Mouse (Mus musculus) embryo, embryonic 11 days (tissue): Measurements from ENCODE around the gene Fyttd1.
A peak's percentile ranks its signal among the peaks of the same experiment; 100 is the strongest.
"Not testable (repeated sequence)": the region's sequence is repeated elsewhere in the genome, so short reads cannot be mapped to it uniquely, and the experiment has no call there.

Experiments
- DNase-seq: peaks from one replicate; pipeline ENCODE4 v3.0.0-alpha.2; 2015

Gene Fyttd1

DNA sequence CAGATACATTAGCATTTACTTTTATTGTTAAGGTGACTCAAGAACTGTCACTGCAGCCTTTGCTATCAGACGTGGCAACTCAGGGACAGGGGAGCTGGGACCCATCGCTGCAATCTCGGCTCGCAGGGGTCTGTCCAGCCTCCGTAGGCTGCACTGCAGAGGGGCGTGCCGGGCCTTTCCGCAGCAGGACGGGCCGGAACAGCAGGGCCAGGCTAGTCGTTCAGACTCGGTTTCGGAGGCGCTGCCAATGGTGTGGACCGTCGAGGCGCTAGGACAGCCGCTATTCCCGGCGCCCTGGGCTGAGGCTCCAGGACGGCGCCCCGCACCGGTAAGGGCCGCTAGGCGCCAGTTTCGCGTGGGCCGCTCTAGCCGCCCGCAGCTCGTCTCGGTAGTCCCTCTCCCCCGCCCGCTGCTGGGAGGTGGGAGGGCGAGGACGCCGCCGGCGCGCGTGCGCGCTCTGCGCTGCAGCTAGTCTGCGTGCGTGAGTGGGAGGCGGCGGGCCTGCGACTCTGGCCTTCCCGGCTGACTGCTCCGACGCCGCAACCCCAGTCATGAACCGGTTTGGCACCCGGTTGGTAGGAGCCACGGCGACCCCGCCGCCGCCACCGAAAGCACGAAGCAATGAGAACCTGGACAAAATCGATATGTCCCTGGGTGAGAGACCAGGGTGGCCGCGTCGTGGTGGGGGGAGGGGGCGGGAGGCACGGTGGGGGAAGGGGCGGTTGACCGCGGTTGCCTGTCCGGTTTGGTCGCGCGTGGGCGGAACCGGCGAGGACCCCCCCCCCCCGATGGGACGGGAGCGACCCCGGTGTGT is at the start of gene Fyttd1, which contains the start of gene Rubcn:
Fyttd1 (plus strand) TSS at position 158 of the 814 bp plus-strand sequence.
Rubcn (minus strand) TSS at position 424 of the 814 bp plus-strand sequence.
- DNase-seq, result peak; percentile 97

DNA sequence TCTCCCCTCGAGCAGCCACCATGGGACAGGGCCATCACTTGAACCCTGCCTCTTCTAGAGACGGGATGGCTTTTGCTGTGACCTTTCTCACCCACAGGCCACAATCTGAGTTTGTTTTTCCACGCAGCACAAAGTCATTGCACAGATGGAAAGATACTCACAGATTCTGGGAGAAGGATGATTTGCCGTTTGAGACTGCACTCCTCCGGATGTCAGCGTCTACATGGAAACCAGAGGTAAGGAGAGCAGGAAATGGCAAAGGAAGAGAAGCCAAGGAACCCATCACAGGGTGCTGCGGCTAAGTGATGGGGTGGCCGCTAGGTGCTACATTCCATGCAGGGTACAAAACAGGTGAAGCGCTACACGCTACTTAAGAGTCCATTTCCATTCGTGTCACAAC is 48.2 kb upstream of the Fyttd1 start:
- DNase-seq, result no peak

DNA sequence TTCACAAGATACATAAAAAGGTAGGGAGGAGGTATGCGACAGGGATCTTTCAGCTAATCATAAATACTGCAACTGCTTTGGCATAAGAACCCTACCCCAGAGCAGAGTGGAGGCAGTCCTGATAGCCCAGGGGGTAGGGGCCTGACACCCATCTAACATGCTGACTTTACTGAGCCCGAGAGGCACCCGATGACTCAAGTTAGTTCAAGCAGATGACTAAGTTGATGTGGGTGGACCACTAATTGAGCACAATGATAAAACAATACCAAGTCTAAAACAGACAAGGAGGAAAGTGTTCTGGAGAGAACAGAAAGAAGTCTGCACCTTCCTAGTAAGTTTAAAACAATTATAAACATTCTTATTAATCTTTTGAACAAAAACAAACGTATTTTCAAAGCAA is 45.8 kb upstream of the Fyttd1 start:
- DNase-seq, result no peak

DNA sequence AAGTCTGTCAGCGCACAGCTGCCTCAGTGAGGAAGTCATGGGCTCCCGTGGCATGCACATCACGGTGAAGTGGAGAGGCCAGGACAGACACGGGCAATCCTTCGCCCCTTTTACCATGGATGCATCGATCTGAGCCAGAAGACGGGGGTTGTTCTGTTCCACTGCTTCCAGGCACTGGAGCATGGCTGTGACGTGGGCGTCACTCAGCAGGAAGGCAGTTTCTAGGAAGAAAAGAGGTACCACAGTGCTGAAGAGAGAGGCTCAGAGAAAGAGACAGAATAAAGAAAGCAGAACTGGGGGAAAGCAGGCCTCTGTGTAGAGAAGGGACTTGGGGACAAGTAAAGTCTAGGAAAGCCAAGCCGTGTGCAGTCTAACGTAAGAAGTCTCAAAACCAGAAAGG is 30.2 kb upstream of the Fyttd1 start:
- no peak for DNase-seq

DNA sequence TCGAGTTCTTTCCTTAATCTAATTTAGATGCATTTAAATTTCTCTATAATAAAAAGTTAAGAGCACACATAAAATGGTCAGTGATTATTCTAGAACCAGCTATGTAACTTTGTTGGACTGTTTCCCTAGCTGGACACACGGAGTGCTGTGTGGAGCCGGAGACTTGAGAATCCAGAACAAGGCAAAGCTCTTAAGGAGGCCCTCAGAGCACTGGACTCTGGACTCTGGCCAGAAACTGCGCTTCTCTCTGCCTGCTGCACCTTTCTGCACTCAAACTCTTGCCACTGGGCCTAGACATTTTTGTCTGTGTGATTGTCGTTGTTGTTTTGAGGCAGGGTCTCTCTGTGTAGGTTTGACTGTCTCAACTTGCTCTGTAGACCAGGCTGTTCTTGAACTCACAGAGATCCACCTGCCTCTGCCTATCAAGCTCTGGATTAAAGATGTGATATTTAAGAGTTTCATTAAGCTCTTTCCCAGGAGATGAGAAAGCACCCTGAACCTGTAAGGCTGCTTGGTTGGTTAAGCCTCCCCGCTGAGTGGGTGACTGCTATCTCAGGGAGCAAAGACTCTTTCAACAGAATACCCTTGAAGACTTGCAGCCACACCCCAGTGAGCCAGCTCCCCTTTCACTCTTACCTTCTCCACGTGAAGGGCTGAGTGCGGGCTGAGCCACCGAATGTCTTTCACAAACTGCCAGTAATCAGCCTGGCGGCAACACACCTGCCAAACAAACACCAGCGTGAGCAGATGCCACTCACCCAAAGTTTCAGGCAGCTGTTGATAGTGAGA is 28.1 kb upstream of the Fyttd1 start:
- no peak for DNase-seq

DNA sequence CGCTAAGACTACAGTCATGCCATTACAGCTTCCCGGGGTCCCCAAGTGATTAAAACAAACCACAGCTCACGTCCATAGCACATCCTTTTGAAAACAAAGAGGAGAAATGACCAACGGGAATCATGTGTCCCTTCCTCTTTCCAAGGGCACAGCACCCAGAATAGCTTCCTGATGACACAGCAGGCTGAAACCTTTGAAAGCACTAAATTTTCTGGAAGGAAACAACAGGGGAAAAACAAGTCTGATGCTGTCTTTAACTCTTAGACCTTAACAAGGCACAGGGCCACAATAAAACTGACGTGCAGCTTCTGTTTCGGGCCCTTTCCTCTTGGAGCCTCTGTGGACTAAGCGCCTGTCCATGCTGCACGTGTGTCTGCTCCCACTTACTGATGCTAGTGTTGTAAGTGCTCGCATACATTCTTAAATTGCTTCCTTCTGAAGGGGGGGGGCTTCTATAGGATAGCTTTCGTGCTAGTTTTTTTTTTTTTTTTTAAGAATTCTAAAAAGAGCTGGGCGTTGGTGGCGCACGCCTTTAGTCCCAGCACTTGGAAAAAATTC is 23.7 kb upstream of the Fyttd1 start:
- no peak for DNase-seq

DNA sequence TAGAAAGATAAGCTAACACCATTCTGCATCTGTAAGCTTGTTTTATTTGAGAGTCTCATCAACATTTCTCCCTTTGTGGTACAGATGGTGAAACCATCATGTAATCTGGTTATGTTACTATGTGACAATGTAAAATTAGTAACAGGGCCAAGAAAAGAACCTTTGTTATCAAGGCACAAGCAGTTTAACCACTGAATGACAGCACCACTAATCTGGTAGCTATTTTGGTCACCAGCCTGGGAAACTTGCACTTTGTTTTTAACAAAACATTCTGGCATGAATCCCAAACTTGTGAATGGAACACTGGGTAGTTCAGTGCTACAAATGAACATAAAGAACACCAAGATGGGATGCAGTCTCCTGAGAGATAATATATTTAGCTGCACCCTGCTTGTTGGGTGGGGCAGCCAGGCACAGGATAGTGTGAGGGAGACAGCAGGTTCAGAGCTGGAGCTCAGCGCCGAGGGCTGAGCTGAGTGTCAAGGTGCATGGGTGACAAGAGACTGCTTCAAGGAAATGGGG is 23.2 kb upstream of the Fyttd1 start:
- no peak for DNase-seq

DNA sequence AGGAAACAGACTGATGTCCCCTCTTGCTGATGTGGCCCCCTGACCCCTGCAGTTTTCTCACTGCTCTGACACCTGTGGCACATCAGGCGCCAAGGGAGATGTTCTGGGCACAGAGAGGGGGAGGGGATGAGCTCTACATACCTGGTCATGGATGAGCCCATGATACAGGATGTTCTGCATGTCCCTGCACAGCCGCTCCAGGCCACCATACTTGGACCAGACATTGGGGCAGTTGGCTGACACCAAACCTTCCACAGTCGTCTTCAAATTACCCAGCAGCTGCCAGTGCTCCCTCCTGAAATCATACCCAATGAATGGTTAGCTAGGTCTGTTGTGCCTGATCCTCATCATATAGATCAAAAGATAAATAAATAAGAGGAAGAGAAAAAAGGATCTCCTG is 20.5 kb upstream of the Fyttd1 start:
- no peak for DNase-seq

DNA sequence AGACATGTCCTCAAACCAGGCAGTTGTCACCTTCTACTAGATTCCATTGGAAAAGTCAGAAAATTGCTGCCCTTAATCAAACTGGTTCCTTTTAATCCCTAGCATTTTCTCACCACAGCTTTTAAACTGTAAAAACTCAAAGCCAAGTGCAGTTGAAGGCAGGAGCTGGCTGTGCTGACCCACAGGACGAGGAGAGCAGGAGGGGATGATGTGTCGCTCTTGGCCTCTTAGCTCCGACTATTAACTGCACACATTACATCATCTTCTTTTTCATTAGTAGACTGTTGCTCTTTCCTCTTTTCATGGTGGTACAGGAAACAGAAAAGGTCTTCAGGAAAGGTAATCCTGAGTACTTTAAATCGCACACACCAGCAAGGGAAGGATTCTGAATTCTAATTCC is 18.9 kb upstream of the Fyttd1 start:
- no peak for DNase-seq

DNA sequence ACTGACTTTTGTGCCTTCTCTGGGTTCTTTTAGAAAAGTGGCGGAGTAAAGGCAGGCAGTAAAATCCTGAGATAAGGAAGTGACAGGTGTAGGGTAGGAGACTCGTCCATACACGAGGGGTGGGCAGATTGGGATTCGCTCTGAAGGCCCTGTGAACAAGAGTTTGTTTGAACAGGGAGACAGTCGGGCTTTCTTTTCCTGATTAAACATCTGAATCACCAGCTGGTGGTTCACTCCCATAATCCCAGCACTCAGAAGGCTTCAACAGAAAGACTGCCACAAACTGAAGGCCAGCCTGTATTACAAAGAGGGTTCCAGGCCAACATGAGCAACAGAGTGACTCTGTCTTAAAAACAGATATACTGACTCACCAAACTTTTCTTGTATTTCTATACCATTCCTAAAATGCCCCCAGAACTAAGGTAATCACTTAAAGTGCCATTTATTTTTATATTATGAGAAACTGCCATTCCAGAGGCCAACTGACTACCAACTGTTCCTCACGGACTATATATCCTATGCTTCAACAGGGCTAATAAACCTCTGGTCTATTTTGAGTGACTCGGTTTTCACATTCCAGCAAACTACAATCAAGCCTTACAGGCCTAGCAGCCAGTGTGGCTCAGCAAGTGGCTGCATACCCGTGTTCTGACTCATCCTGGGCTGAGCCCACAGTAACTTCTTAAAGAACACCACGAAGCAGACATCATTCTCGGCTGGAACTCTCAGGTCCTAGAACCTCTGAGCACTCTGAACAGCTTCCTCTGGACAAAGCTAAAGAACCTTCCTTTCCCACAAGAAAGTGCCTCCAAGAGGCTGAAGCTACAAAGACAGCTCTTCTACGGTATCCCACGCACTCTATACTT is 18.3 kb upstream of the Fyttd1 start:
- DNase-seq, result no peak

DNA sequence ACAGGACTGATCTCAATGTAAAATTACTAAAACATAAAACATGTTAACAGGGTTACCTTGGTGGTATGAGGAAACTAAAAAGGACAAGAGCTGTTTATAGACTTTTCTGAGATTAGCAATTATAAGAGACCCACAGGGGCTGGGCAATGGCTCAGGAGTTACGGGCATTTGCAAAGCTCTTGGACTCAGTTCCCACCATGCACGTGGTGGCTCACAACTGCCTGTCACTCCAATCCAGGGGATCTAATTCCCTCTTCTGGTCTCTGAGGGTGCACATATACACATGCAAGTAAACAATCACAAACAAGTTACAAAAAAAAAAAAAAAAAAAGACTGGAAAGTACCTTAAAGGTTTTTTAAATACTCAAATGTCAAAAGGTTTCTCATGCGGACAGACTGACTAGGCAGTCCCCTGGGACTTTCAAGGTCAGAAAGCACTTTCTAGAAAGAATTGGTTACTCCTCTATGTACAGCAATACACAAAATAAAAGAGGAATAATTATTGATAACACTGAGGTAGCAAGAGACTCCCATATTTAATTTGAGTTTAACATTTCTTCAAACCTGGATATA is 15.4 kb upstream of the Fyttd1 start:
- no peak for DNase-seq

DNA sequence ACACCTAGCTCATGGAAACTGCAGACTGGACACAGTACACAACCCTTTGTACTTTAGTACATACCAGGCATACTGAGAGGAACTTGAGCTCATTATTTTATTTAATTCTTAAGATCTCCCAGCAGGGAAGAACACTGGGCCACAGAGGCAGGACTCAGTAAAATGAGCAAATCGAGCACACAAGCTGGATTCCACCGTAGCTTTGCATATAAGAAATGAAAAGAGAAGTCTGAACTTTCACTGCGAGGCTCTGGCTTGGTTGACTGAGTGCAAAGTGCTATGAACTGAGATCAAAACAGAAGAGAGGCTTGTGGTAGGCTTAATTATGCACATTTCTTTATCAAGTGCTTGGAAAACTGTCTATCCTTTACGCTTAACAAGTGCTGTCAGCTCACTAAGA is 11.9 kb upstream of the Fyttd1 start:
- DNase-seq, result no peak

DNA sequence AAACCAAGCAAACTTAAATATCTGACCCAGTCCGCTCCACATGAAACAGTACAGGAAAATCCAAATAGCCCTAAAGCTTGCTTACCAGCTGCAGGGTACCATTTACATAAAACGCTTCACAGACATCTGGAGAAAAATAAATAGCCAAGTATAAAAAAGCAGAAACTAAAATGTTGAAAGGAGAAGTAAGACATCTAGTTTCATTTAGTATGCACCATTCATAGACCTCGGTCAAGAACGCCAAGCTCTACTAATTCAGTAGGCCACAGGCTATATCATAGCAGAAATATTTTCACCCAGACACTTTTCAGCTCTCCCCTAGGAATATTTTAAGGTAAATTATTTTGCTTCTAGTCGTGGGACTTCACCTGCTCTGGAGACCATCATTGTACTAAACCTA is 10.6 kb upstream of the Fyttd1 start:
- no peak for DNase-seq

DNA sequence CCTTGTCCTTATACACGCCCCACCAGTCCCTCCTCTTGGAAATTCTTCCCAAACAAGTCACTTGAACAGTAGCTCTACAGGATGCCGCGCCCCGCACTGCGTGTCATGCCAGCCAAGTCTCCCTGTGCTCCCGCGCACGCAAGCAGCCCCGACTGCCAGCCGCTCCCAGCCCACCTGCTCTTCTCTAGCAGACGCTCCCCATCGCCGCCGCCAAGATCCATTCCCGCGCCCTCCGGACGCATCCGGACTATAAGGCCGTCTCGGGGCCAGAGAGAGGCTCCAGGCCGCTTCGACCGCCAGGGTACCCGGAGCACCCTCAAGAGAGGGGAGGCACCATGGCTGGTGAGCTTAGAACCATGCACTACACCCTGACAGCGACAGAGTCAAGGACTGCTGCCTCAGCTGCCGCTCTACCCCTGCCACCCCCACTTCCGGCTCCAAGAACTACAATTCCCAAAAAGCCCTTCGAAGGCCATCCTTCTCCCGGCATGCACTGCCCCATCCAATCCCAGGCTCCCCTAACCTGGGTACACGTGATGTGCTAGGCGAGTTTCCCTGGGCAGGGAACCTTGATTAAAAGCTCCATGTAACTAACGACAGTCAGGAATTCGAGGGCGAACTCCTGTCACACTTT is 9.3 kb upstream of the Fyttd1 start:
- DNase-seq, result peak; percentile 93

DNA sequence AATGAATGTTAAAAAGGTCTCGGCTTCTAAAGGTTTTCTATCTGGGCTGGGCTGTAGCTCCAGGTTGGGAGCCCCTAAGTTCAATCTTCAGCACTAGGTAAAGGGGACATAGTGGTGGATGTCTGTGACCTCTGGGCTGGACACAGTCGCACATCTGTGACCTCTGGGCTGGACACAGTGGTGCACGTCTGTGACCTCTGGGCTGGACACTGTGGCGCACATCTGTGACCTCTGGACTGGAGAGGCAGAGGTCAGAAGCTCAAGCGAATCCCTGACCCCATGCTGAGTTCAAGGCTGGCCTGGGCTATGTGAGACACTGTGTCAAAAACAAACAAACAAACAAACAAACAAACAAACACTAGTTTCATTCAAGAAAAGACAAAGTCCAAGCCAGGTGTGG is 7.1 kb upstream of the Fyttd1 start:
- no peak for DNase-seq

DNA sequence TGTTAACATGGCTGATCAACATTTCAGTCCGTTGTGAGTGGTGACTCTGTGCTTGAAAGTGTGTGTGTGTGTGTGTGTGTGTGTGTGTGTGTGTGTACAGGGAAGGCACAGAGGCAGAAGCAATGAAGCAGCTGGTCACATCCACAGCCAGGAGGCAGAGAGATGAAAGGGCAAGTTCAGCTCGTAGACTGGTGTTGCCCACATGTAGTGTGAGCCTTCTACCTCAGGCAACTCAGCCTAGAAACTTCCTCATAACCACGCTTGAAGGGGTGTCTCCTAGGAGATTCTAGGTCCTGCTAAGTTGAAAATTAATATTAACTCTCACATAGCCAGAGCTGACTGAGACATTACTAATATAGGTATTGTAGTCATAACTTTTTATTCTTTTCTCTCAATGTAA is 3.9 kb upstream of the Fyttd1 start:
- DNase-seq, result no peak

DNA sequence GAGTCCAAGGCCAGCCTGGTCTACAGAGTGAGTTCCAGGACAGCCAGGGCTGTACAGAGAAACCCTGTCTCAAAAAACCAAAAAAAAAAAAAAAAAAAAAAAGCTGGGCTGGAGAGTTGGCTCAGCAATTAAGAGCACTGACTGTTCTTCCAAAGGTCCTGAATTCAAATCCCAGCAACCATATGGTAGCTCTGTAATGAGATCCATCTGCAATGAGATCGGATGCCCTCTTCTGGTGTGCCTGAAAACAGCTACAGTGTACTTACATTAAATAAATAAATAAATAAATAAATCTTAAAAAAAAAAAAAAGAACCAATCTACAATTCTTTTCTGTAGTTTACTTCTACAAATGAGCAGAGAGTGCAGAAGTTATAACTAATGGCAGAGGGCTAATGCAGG is 2.0 kb upstream of the Fyttd1 start:
- DNase-seq, result not testable (repeated sequence)

DNA sequence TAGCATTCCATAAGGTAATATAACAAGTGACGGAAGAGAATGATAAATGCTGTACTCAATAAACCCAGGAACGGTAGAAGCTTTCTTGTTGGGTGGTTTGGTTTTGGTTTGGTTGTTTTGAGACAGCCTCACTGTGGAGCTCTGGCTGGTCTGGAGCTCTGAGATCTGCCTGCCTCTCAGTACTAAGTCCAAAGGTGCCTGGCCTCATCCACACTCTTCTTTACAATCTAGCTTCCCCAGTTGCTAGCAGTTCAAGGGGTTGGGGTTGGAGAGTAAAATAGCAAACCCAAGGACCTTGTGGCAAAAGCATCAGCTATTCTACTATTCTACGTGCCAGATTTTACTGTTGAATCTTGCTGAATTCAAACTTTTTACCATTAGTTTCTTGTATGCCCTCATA is 1.5 kb upstream of the Fyttd1 start:
- DNase-seq, result no peak

DNA sequence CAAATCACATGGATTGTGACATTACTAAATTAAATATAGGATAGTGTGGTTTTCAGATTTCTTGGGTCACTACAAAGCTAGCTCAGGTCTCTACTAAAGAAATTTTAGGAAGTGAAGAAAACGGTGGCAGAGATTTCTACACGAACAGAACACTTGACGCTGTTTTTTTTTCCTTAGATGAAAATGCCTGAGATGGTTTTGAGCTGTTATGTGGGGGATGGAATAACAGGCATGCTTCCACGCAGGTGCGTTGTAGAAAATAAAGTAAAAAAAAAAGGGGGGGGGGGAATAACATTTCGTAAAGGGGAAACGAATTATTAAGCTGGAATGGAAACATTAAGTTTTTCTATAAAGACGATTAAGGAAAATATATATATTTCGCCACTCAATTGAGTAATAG is 469 bp upstream of the Fyttd1 start:
- DNase-seq, result no peak

DNA sequence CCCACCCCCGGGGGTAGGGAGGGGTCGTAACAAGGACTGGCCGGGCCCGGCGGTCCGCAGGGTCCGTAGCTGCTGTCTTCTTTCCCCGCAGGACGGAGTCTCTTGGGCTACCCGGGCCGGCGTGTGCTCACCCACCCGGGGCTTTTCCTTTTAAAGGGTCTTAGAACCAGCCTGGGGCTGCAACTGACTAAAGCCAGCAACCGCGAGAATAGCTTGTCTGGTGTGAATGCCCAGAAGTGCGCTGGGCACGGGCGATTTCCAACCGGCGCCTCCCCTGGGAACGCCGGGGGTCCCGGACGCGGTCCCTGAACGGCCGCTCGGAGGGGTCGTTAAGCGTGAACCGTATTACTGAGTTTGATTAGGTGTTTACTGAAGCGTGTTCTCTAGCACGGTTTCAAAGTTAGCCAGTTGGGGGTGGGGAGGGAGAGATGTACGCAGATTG is 878 bp downstream of the Fyttd1 start:
- peak; percentile 60 for DNase-seq
